Mouse (Mus musculus): ENCODE measurements around the gene Ap3b2.

DNA sequence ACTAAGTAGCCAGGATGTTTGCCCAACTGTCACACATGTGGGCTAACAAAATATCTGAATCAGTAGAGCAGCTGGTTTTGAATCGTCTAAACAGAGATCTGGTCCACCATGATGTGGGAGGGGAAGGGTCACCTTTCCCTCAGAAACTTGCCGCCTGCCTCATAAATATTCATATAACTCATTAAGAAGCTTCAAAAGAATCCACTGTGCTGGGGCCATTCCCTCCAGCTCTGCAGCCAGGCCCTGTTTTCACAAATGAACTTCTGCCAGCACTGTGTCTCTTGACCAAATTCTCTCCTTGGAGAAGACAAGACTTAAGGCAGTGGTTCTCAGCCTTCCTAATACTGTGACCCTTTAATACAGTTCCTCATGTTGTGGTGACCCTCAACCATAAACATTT is 45.8 kb upstream of the Ap3b2 start:
- TF ChIP-seq CTCF (IDR thresholded peaks at IDR 0.05; ENCODE audit: insufficient read depth, low read depth, low read length) = no peak
- TF ChIP-seq POLR2A (IDR thresholded peaks at IDR 0.05; ENCODE audit: insufficient read depth, low read depth, low read length) = no peak

All from olfactory bulb, adult 2 months (tissue).